Mouse (Mus musculus): ENCODE measurements around the gene Ifnar2. TPM values are rescaled to one million over a fixed set of nuclear protein-coding genes. Genes with fewer than 3 reads are reported as not detected.
A peak's percentile ranks its signal among the peaks of the same experiment; 100 is the strongest.

Gene Ifnar2
- polyA plus RNA-seq, 1 experiment from 2014 or later: 53.9 TPM

GRCm38 (mm10) chr16:91442446-91442845 lies 69.9 kb downstream of the Ifnar2 start:
- WGBS (ENCODE audit: insufficient replicate concordance): 47% methylated on average over 4 of the region's 4 CpGs
- ATAC-seq (replicated peaks; ENCODE audit: insufficient number of reproducible peaks, low FRiP score, low TSS enrichment): no peak; the same call in 1 of the 2 replicates
- H3K4me1 ChIP-seq (ENCODE audit: control insufficient read depth, insufficient read depth, low read length): no peaks in the 10 kb centered on the region
- no peak overlapping the region for H3K4me2 ChIP-seq
- no peaks in the 10 kb centered on the region for H3K9me3 ChIP-seq (replicated peaks; ENCODE audit: control insufficient read depth, low read length)
- H3K27me3 ChIP-seq (ENCODE audit: control insufficient read depth, insufficient read depth, low read length): no peaks in the 10 kb centered on the region
- H3K27ac ChIP-seq (ENCODE audit: low read depth, low read length): peak overlapping the region; percentile 89
- H3K36me3 ChIP-seq (ENCODE audit: control insufficient read depth, insufficient read depth, low read length): no peaks in the 10 kb centered on the region
- no peak overlapping the region for H3K4me3 ChIP-seq (ENCODE audit: low read depth, low read length)
- H3K9ac ChIP-seq (ENCODE audit: low read depth, low read length): peak overlapping the region; percentile 31; the same call in 1 of the 2 replicates

GRCm38 (mm10) chr16:91443211-91443611 lies 70.6 kb downstream of the Ifnar2 start:
- Histone ChIP-seq H3K9ac (ENCODE audit: low read depth, low read length) (no peak overlapping the region), H3K4me2 (no peak overlapping the region), H3K36me3 (ENCODE audit: control insufficient read depth, insufficient read depth, low read length) (no peaks in the 10 kb centered on the region), H3K9me3 (replicated peaks; ENCODE audit: control insufficient read depth, low read length) (no peaks in the 10 kb centered on the region), H3K4me1 (ENCODE audit: control insufficient read depth, insufficient read depth, low read length) (no peaks in the 10 kb centered on the region), H3K27me3 (ENCODE audit: control insufficient read depth, insufficient read depth, low read length) (no peaks in the 10 kb centered on the region), H3K4me3 (ENCODE audit: low read depth, low read length) (no peak overlapping the region), H3K27ac (ENCODE audit: low read depth, low read length) (peak overlapping the region; percentile 89; the same call in 1 of the 2 replicates)
- no peak for ATAC-seq (replicated peaks; ENCODE audit: insufficient number of reproducible peaks, low FRiP score, low TSS enrichment)
- WGBS (ENCODE audit: insufficient replicate concordance): 75% methylated on average over 8 of the region's 8 CpGs

GRCm38 (mm10) chr16:91444847-91445246 lies 72.3 kb downstream of the Ifnar2 start:
- ATAC-seq (replicated peaks; ENCODE audit: insufficient number of reproducible peaks, low FRiP score, low TSS enrichment): no peak
- no peaks in the 10 kb centered on the region for H3K4me1 ChIP-seq (ENCODE audit: control insufficient read depth, insufficient read depth, low read length)
- H3K9ac ChIP-seq (ENCODE audit: low read depth, low read length): no peak overlapping the region
- no peak overlapping the region for H3K4me3 ChIP-seq (ENCODE audit: low read depth, low read length)
- H3K4me2 ChIP-seq: no peak overlapping the region
- no peaks in the 10 kb centered on the region for H3K27me3 ChIP-seq (ENCODE audit: control insufficient read depth, insufficient read depth, low read length)
- H3K36me3 ChIP-seq (ENCODE audit: control insufficient read depth, insufficient read depth, low read length): no peaks in the 10 kb centered on the region
- H3K9me3 ChIP-seq (replicated peaks; ENCODE audit: control insufficient read depth, low read length): no peaks in the 10 kb centered on the region
- H3K27ac ChIP-seq (ENCODE audit: low read depth, low read length): no peak overlapping the region
- WGBS (ENCODE audit: insufficient replicate concordance): 85% methylated on average over 4 of the region's 4 CpGs

- H3K27me3 ChIP-seq (ENCODE audit: control insufficient read depth, insufficient read depth, low read length): no peaks in the 10 kb centered on the region
- ATAC-seq (replicated peaks; ENCODE audit: insufficient number of reproducible peaks, low FRiP score, low TSS enrichment): no peak
- no peak overlapping the region for H3K9ac ChIP-seq (ENCODE audit: low read depth, low read length)
- no peak overlapping the region for H3K27ac ChIP-seq (ENCODE audit: low read depth, low read length)
- H3K9me3 ChIP-seq (replicated peaks; ENCODE audit: control insufficient read depth, low read length): no peaks in the 10 kb centered on the region
- H3K4me2 ChIP-seq: no peak overlapping the region
- no peaks in the 10 kb centered on the region for H3K36me3 ChIP-seq (ENCODE audit: control insufficient read depth, insufficient read depth, low read length)
- no peaks in the 10 kb centered on the region for H3K4me1 ChIP-seq (ENCODE audit: control insufficient read depth, insufficient read depth, low read length)
- 75% methylated on average over 5 of the region's 5 CpGs for WGBS (ENCODE audit: insufficient replicate concordance)
- H3K4me3 ChIP-seq (ENCODE audit: low read depth, low read length): no peak overlapping the region
Observed at GRCm38 (mm10) chr16:91445566-91445965, 73.0 kb downstream of the Ifnar2 start.

- Histone ChIP-seq H3K27me3 (ENCODE audit: control insufficient read depth, insufficient read depth, low read length) (no peaks in the 10 kb centered on the region), H3K4me3 (ENCODE audit: low read depth, low read length) (no peak overlapping the region), H3K9ac (ENCODE audit: low read depth, low read length) (no peak overlapping the region), H3K36me3 (ENCODE audit: control insufficient read depth, insufficient read depth, low read length) (no peaks in the 10 kb centered on the region), H3K4me2 (no peak overlapping the region), H3K9me3 (replicated peaks; ENCODE audit: control insufficient read depth, low read length) (no peaks in the 10 kb centered on the region), H3K4me1 (ENCODE audit: control insufficient read depth, insufficient read depth, low read length) (no peaks in the 10 kb centered on the region), H3K27ac (ENCODE audit: low read depth, low read length) (no peak overlapping the region)
- no peak for ATAC-seq (replicated peaks; ENCODE audit: insufficient number of reproducible peaks, low FRiP score, low TSS enrichment)
- 70% methylated on average over 8 of the region's 8 CpGs for WGBS (ENCODE audit: insufficient replicate concordance)
Observed at GRCm38 (mm10) chr16:91446778-91447511, 74.4 kb downstream of the Ifnar2 start.

DNA sequence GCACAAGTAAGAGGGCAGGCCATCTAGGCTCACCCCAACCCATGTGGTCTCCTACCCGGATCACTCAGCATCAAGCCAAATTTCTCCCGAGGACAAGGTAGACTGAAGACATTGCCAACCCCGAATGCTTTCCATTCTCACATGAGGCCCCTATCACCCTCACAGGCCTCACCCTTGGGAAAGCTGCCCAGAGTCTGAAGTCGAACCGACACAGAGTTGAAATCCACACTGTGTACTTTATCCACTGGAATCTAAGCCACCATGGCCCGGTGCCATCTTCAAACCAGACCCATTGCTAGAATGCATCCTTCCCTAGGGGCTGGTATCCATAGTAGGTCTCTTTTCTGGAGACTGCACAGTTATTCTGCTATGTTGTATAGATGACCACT lies 74.9 kb downstream of the Ifnar2 start:
- no peaks in the 10 kb centered on the region for H3K36me3 ChIP-seq (ENCODE audit: control insufficient read depth, insufficient read depth, low read length)
- WGBS (ENCODE audit: insufficient replicate concordance): 86% methylated on average over 6 of the region's 6 CpGs
- H3K4me1 ChIP-seq (ENCODE audit: control insufficient read depth, insufficient read depth, low read length): 0 out of 2 replicates have a peak, but pooled peaks cover 2% of the 10 kb centered on the region
- H3K4me2 ChIP-seq: no peak overlapping the region
- H3K27me3 ChIP-seq (ENCODE audit: control insufficient read depth, insufficient read depth, low read length): no peaks in the 10 kb centered on the region
- H3K4me3 ChIP-seq (ENCODE audit: low read depth, low read length): no peak overlapping the region
- H3K27ac ChIP-seq (ENCODE audit: low read depth, low read length): no peak overlapping the region
- ATAC-seq (replicated peaks; ENCODE audit: insufficient number of reproducible peaks, low FRiP score, low TSS enrichment): no peak
- no peak overlapping the region for H3K9ac ChIP-seq (ENCODE audit: low read depth, low read length)
- H3K9me3 ChIP-seq (replicated peaks; ENCODE audit: control insufficient read depth, low read length): no peaks in the 10 kb centered on the region

- no peaks in the 10 kb centered on the region for H3K27me3 ChIP-seq (ENCODE audit: control insufficient read depth, insufficient read depth, low read length)
- H3K27ac ChIP-seq (ENCODE audit: low read depth, low read length): no peak overlapping the region
- 89% methylated on average over 5 of the region's 5 CpGs for WGBS (ENCODE audit: insufficient replicate concordance)
- no peak for ATAC-seq (replicated peaks; ENCODE audit: insufficient number of reproducible peaks, low FRiP score, low TSS enrichment)
- no peaks in the 10 kb centered on the region for H3K36me3 ChIP-seq (ENCODE audit: control insufficient read depth, insufficient read depth, low read length)
- 0 out of 2 replicates have a peak, but pooled peaks cover 2% of the 10 kb centered on the region for H3K4me1 ChIP-seq (ENCODE audit: control insufficient read depth, insufficient read depth, low read length)
- no peaks in the 10 kb centered on the region for H3K9me3 ChIP-seq (replicated peaks; ENCODE audit: control insufficient read depth, low read length)
- no peak overlapping the region for H3K4me2 ChIP-seq
- H3K9ac ChIP-seq (ENCODE audit: low read depth, low read length): no peak overlapping the region
- H3K4me3 ChIP-seq (ENCODE audit: low read depth, low read length): no peak overlapping the region
Observed at GRCm38 (mm10) chr16:91448088-91448487, 75.5 kb downstream of the Ifnar2 start.

GRCm38 (mm10) chr16:91448895-91449294 lies 76.3 kb downstream of the Ifnar2 start:
- Histone ChIP-seq H3K4me2 (no peak overlapping the region), H3K36me3 (ENCODE audit: control insufficient read depth, insufficient read depth, low read length) (no peaks in the 10 kb centered on the region), H3K27ac (ENCODE audit: low read depth, low read length) (no peak overlapping the region), H3K4me1 (ENCODE audit: control insufficient read depth, insufficient read depth, low read length) (0 out of 2 replicates have a peak, but pooled peaks cover 2% of the 10 kb centered on the region), H3K27me3 (ENCODE audit: control insufficient read depth, insufficient read depth, low read length) (no peaks in the 10 kb centered on the region), H3K4me3 (ENCODE audit: low read depth, low read length) (no peak overlapping the region), H3K9me3 (replicated peaks; ENCODE audit: control insufficient read depth, low read length) (no peaks in the 10 kb centered on the region), H3K9ac (ENCODE audit: low read depth, low read length) (no peak overlapping the region)
- 66% methylated on average over 7 of the region's 7 CpGs for WGBS (ENCODE audit: insufficient replicate concordance)
- ATAC-seq (replicated peaks; ENCODE audit: insufficient number of reproducible peaks, low FRiP score, low TSS enrichment): no peak
